Comparison of ENCODE assay signal across 9 mouse cellular contexts in genomic region chr12:99052599-99052998, GRCm38 (mm10).
DNase-seq lines count a peak whose midpoint lies in the region.
"Had no signal": no experiment of that assay in that cellular context is flagged by ENCODE, and none has a peak within 500 bp of the region (broad histone marks: within the 10 kb centered on the region; RNA-seq: fewer than 3 reads in every experiment).

No protein-coding gene starts in this region.

- peak; percentile 58 to 87 for DNase-seq in adrenal gland, adult (ENCODE audit: inconsistent age in 2 of 2, low spot score in 1 of 2)
- no peak for DNase-seq in adrenal gland, postnatal 4 days (ENCODE audit: low spot score in 2 of 2)
- DNase-seq in retina, postnatal 1 day, result peak; percentile 45
- no peak for DNase-seq in retina, embryonic 14.5 days (ENCODE audit: low spot score)
- DNase-seq in cerebellum, postnatal 10 days, result peak; percentile 85
- no peak for DNase-seq in frontal cortex, postnatal 14 days (ENCODE audit: low spot score in 2 of 2)
- no peak for DNase-seq in right cerebral cortex, postnatal 14 days
- DNase-seq in urinary bladder, postnatal 14 days (ENCODE audit: low spot score), result no peak
- DNase-seq: thymus, postnatal 4 days had no signal

Comparison
In these comparisons a context has a peak if more than half of its experiments do, and no peak if none do; other contexts are left out.
1. DNase-seq: peak in adrenal gland, adult (2 of 2), retina, postnatal 1 day (single experiment) and cerebellum, postnatal 10 days (2 of 2); none in adrenal gland, postnatal 4 days (0 of 2), retina, embryonic 14.5 days (single experiment), frontal cortex, postnatal 14 days (0 of 2), right cerebral cortex, postnatal 14 days (single experiment) and urinary bladder, postnatal 14 days (single experiment).